Mouse (Mus musculus) heart, adult 8-10 months (tissue): ENCODE results near the gene Nfib. TPM values are rescaled to one million over a fixed set of nuclear protein-coding genes. Genes with fewer than 3 reads are reported as not detected.

Experiments used
- DNase-seq: peaks from one replicate; pipeline ENCODE4 v3.0.0; 2022; ENCODE audit warnings: low spot score
- total RNA-seq, 4 experiments: library from RNA; stranded (reverse); gene quantifications; 2 replicates each; pipeline ENCODE4 v1.2.4; 2022

The Nfib gene
- total RNA-seq, 4 experiments from 2014 or later = 115 to 138 (median 131) TPM

DNA sequence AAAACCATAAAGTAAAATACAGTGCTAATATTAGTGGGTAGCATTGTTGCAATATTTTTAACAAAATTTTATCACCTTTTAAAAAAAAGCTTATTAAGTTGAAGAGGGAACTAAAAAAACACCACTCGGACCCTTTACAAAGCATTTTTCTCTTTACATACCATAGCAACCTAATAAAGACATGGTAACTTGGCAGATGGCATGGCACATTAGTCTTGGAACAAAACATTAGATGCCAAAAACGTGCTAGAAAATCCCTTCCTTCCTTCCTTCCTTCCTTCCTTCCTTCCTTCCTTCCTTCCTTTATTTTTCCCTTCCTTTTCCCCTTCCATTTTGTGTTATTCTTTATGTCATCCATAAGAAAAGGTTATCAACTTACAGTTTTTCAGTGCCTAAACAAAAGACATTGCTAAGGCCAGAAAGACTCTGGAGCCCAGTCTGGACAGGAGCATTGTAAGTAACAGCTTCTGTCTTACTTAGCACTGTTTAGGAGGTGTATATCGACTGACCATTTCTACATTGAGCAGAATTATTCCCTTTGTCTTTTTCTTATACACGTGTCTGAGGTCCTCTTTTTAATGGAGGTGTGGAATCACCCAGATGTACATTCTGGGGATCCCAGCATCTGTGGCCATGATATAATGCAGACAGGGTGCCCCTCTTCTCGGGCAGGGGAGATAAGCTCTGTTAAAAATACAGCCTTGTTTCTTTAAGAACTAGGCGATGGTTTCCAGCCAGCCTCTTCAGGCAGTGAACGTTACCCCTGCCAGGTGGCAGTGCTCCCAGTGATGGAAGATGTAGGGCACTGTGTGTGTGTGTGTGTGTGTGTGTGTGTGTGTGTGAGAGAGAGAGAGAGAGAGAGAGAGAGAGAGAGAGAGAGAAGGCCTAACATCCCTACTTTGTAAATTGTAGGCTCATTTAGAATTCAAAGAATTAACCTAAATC, 113.2 kb downstream of the Nfib start:
- DNase-seq = peak; percentile 45

GRCm38 (mm10) chr4:82589345-82589890, 116.1 kb downstream of the Nfib start:
- DNase-seq = peak; percentile 71

- DNase-seq = no peak
These were observed 116.8 kb downstream of the Nfib start for GRCm38 (mm10) chr4:82588718-82589117.

DNA sequence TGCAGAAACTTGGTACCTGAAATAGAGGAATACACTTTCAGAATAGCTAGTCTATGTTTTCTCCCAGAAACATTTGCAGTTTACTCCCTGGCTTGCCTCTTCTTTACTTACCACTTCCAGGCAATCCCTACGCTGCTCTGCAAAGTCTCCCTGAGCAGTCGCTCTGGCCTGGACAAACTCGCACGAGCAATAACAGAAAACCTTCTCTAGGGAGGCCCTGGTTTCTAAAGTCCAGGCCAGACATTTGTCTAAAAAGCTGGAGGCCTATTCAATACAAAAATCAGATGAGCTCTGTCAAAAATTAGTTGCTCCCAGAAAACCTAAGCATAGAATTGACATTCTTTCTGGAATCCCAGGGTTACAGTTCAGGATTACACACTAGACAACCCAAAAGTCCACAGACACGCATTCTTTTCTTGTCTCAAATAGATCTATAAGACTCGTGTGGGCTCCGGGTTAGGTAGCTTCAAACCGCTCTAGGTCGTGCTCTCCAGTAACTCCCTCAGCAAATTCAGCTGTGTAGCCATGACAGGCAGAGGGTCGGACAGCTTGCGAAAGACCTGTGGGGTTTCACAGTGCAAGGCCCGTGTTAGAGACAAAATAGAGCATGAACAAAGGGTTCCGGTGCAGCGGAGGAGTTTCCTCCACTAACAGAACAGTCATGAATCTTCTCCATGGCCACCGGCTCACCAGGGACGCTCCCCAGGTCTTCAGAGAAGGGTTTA, 118.2 kb downstream of the Nfib start:
- DNase-seq = no peak

DNA sequence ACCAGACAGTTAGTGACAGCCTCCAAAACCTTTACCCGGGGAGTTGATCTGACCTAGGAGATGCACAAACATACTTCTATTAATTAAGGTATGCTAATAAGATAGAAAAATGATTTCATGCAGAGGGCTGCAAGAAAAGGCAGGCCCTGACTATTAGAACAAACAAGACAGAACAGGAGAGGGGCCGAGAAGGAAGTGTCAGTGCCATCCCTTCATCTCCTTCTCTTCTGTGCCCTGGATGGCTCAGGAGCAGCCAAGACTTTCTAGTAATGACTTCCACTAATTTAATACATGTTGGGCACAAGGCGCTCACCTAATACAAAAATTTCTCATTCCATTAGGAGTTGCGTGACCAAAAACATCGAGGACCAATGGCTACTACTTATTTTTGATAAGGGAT, 118.9 kb downstream of the Nfib start:
- DNase-seq = no peak

- no peak for DNase-seq
These were observed 120.0 kb downstream of the Nfib start for GRCm38 (mm10) chr4:82585536-82585935.

DNA sequence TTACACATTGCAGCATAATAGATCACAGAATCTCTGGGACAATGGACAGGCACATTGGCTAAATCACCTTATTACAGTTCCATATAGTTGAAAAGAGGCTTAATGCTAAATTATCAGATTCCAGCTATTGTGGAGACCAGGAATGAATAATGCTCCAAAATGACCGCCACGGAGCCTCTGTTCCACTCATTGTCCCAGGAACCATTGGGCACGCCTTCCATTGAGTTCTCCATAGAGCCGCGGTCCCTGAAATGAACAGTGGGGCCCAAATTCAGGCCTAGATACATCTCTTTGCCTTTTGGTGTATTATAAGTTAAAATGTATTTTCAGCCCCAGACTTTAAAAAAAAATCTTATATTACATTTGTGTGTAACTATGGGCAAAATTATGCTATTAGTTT, 120.5 kb downstream of the Nfib start:
- DNase-seq = no peak

DNA sequence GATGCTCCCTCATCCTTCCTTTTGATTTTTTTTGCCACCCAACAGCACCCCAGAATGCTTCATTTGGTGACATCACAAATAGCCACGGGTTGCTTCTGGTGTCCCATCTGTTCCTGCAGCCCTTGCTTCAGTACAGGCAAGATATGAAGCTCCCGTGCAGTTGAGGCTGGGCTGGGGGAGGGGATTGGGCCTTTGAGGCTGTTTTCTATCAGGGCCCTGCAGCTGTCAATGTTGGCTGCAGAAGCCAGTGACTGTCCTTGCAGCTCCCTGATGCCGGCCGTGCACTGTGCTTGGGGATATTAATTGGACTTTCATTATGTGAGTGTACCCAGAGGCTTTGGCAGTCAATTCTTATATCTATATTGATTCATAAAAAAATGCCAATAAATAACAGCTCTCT, 121.0 kb downstream of the Nfib start:
- peak; percentile 12 for DNase-seq

GRCm38 (mm10) chr4:82573291-82573605, 132.3 kb downstream of the Nfib start:
- DNase-seq = no peak

- no peak for DNase-seq
These were observed 132.9 kb downstream of the Nfib start for GRCm38 (mm10) chr4:82572410-82573290.

DNA sequence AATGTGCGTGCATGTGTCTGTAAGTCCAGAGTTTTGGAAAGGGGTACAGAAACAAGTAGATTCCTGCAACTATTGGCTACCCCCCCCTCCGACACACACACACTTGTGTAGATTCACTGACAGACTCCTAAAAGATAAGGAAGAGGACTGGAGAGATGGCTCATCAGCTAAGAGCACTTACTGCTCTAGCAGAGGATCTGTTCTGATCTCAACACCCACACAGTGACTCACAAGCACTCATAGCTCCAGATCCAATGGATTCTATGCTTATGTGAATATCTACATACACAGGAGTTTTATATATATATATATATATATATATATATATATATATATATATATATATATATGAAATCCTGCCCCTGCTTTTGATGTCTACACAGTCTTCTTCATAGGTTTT, 146.7 kb downstream of the Nfib start:
- DNase-seq = no peak

DNA sequence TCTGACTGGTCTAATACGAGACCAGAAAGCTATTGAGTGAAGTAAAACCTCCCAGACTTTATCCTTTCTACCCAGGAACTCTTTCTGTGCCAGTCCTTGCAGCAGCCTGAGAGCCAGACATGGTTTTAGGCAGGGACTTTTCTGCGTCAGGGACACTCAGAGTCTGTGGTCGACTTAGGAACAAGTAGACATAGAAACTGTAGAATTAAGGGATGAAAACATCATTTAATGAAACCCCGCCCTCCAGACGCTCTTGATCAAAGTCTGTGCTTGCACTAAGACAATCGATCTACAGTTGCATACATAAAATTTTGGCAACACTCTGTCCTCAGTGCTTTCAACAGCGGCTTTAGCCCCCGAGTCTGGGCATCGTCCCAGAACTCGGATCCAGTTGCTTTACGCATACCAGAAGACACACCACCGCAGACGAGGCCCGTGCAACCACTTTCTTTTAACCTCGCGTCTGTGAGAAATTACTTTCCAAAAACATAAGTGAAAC, 149.8 kb downstream of the Nfib start:
- no peak for DNase-seq

GRCm38 (mm10) chr4:82553658-82554057, 151.9 kb downstream of the Nfib start:
- DNase-seq = no peak

DNA sequence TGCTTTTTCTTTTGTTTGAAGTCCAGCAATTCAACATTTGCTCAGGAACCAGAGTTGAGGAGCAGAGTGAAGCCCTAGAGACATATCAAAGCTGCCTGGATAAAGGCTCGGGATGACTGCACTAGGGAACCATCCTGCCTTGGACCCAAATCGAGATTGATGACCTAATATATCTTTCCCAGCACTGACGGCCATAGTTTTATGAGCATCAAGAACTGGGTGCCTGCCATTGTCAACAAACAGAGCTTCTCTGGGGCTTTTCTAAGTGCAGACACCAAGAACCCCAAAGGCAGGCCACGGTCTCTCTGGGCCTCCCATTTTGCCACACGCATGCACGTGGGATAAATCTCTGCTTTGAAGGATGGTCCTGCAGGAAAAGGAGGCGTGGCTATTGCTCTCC, 153.3 kb downstream of the Nfib start:
- DNase-seq = no peak

DNA sequence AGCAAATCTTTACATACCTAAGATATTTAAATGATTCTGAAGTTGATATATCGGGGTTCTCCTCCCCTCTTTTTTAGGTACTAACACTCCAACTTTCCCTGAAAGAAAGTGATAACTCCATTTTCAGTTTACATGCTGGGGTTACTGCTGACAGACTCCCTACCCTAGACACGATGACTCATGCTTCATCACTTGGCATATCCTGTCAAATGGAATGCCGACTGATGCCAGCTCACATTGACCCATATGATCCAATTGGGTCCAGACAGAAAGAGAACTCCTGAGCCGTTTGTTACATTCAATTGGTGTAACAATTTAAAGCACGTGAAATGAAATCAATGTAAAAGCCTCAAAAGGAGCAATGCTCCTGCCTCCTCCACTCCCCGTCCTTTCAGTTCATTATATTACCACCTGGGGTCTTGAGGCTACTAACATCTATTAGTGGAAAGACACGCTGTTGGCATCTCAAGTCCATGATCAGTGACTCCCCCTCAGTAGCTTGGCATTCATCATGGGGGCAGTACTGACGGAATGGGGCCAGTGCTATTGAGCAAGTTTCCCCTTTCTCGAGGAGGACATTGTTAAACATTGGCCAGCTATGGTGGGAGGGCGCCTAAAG, 155.7 kb downstream of the Nfib start:
- no peak for DNase-seq

DNA sequence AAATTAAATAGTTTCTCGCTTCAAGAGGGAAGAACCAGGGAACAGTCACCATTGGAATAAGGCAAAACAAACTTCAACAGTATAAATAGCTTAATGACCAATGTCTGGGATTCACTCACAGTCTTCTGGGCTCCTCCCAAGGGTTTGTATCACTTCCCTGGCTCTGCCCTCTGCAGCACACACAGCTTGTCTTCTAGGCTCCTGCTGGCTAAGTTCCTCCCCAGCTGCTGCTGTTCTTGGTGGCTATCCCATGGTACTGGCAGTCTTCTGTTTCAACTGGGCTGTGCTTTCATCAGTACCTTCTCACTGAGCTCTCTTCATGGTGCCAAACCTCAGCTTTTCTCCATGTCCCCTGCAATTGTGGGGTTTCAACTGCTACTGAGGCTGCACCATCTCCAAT, 157.3 kb downstream of the Nfib start:
- DNase-seq = no peak

GRCm38 (mm10) chr4:82543936-82544335, 161.6 kb downstream of the Nfib start:
- DNase-seq = no peak

GRCm38 (mm10) chr4:82543398-82543740, 162.2 kb downstream of the Nfib start:
- DNase-seq = no peak

DNA sequence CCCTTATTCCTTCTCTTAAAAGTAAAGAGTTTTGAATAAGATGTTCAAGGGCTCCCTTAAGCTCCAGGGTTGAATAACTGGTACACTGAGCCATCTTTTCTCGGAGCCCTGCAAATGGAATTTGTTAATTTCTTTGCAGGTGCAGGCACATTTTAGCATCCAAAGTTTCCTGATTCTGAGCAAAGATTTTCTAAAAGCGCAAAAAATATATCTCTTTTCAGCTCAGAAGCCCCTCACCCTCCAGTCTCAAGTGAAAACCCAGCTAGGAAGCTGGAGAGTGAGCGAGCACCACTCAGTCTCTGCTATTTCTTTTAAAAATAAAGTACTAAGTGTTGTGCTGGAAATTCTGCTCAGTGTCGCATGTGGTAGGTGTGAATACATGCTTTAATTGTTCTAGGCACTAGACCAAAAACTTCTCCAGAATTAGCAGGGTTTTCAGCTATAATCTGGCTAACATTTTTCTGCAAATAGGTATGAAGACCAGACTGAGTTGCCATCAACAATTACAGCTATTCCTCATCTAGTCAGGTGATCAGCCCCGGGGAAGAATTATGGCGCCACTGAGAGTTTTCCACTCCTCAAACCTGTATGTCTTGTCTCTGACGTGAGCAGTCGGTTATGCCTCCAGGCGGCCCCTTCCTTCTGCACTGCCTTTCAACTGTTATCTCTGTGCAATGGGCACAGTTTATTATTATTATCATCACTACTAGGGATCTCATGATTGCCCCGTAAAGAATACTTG, 162.7 kb downstream of the Nfib start:
- DNase-seq = no peak

GRCm38 (mm10) chr4:82541894-82542510, 163.5 kb downstream of the Nfib start:
- peak; percentile 89 for DNase-seq
